Mouse (Mus musculus) embryonic fibroblast, embryonic 13.5 days (primary cell): ENCODE measurements at regions not wholly inside any gene's neighbourhood (a gene's known extent, or its start where the extent isn't known, plus 50 kb on each side); places are given as distances from the start of the nearest gene placed in this dataset.

Experiments used
- CTCF ChIP-seq: IDR thresholded peaks from 2 replicates; pipeline ENCODE4 v1.5.1; 2011; ENCODE audit warnings: mild to moderate bottlenecking, control low read depth, low read length, moderate library complexity, borderline replicate concordance; ENCODE audit not compliant: insufficient read depth
- POLR2A ChIP-seq: IDR thresholded peaks from 2 replicates; pipeline ENCODE4 v1.6.1; 2011; ENCODE audit warnings: low read depth, mild to moderate bottlenecking, control low read depth, low read length, moderate library complexity

- TF ChIP-seq CTCF (no peak), POLR2A (no peak)
Observed at GRCm38 (mm10) chr2:73038290-73038732, 51.8 kb upstream of the Gm11084 start.
